ENCODE assay signal across 8 mouse cellular contexts in genomic region chr15:102295633-102296367, GRCm38 (mm10). TPM values are rescaled to one million over a fixed set of nuclear protein-coding genes. Genes with fewer than 3 reads are reported as not detected.
DNase-seq lines count a peak whose midpoint lies in the region; ATAC-seq lines count a peak whose summit lies in the region.

Gene Espl1, plus strand, starts transcription at chr15:102296266.

- peak within 1 kb of the TSS; percentile 93 for H3K4me2 ChIP-seq in hindbrain, embryonic 12.5 days (replicated peaks)

- H3K36me3 ChIP-seq in hindbrain, embryonic 12.5 days: peaks cover 21% of the 10 kb centered on the region

- peak; percentile 98 for ATAC-seq in hindbrain, embryonic 12.5 days (ENCODE audit: low FRiP score)

- no peaks in the 10 kb centered on the region for H3K9me3 ChIP-seq in hindbrain, embryonic 12.5 days (replicated peaks)

- H3K27ac ChIP-seq in hindbrain, embryonic 12.5 days: 0 out of 2 replicates have a peak within 1 kb of the TSS, but pooled peaks have one; percentile 13

- H3K4me3 ChIP-seq in hindbrain, embryonic 12.5 days: peak within 1 kb of the TSS; percentile 66

- H3K4me1 ChIP-seq in hindbrain, embryonic 12.5 days: peaks cover 10% of the 10 kb centered on the region

- DNase-seq in MN1 (ENCODE audit: low spot score): peak; percentile 97
- peak; percentile 93 for DNase-seq in cerebellum, adult 9-10 months
- DNase-seq in frontal cortex, adult 2 months (ENCODE audit: extremely low spot score in 1 of 2, low spot score in 1 of 2): peak; percentile 90 to 96
- DNase-seq in layer of hippocampus, postnatal 14 days (ENCODE audit: low spot score in 2 of 2): peak; percentile 88 to 94
- peak; percentile 93 for DNase-seq in lung, postnatal 14 days
- DNase-seq in retina, adult 2 months (ENCODE audit: low read depth, low spot score): peak; percentile 71
- DNase-seq in thymus, postnatal 36 days: peak; percentile 94 to 95

- H3K9ac ChIP-seq in hindbrain, embryonic 12.5 days: peak within 1 kb of the TSS; percentile 69

- WGBS in hindbrain, embryonic 12.5 days: 8% methylated on average over 25 of the region's 25 CpGs

- no peaks in the 10 kb centered on the region for H3K27me3 ChIP-seq in hindbrain, embryonic 12.5 days

RNA-seq across cellular contexts. Expression of gene Espl1, which starts in this region (rescaled TPM):
- polyA plus RNA-seq in frontal cortex, adult 2 months (2012; rRNA removed): 1.6 TPM in 2 replicates
- polyA plus RNA-seq in hindbrain, embryonic 12.5 days (2016; fragmentation: Nextera tagmentation; extraction: Ambion mirVana): 26.7 and 27.3 TPM in 2 replicates
- 1 to 10 TPM; 1.6 to 1.7 TPM for total RNA-seq in layer of hippocampus, postnatal 14 days (2021)

Comparison
In these comparisons a context has a peak if more than half of its experiments do, and no peak if none do; other contexts are left out.
1. Peak in every context shown above with its lines: DNase-seq, ATAC-seq, H3K4me3 ChIP-seq and H3K27ac ChIP-seq.
2. RNA of gene Espl1 (polyA plus RNA-seq): 26.7 to 27.3 TPM in hindbrain, embryonic 12.5 days; 1.6 TPM in frontal cortex, adult 2 months; every median in the first group is over 10 times any median in the second.